Mouse (Mus musculus) forebrain, postnatal 0 days (tissue): ENCODE results near the gene Scarb1. TPM values are rescaled to one million over a fixed set of nuclear protein-coding genes. Genes with fewer than 3 reads are reported as not detected.
A peak's percentile ranks its signal among the peaks of the same experiment; 100 is the strongest.

Source experiments
- ATAC-seq: fragments of 200-750 bp; cut with Nextera tagmentation; 2 replicates; pipeline ENCODE4 v1.8.0; 2017; ENCODE audit warnings: mild to moderate bottlenecking, moderate library complexity
- DNase-seq: peaks from one replicate; pipeline ENCODE4 v3.0.0-alpha.2; 2015
- H3K27ac ChIP-seq: fragments of 300-500 bp; sonication (generic); 2 replicates; pipeline ENCODE4 v1.5.1; 2014; ENCODE audit warnings: low read depth, mild to moderate bottlenecking, antibody characterized with exemption, low read length, moderate library complexity, mixed read lengths
- H3K27me3 ChIP-seq: fragments of 300-500 bp; sonication (generic); 2 replicates; pipeline ENCODE4 v1.6.1; 2014; ENCODE audit warnings: mild to moderate bottlenecking, low read length, mixed read lengths; ENCODE audit not compliant: insufficient read depth
- H3K36me3 ChIP-seq: fragments of 300-500 bp; sonication (generic); 2 replicates; pipeline ENCODE4 v1.6.1; 2014; ENCODE audit warnings: mild to moderate bottlenecking, moderate library complexity; ENCODE audit not compliant: insufficient read depth
- H3K4me1 ChIP-seq: fragments of 300-500 bp; sonication (generic); 2 replicates; pipeline ENCODE4 v1.6.1; 2014; ENCODE audit warnings: antibody characterized with exemption; ENCODE audit not compliant: insufficient read depth
- H3K4me2 ChIP-seq: fragments of 300-500 bp; sonication (generic); 2 replicates; pipeline ENCODE4 v1.6.1; 2014; ENCODE audit warnings: low read depth, mild to moderate bottlenecking, moderate library complexity
- H3K4me3 ChIP-seq: fragments of 300-500 bp; sonication (generic); 2 replicates; pipeline ENCODE4 v1.5.1; 2014; ENCODE audit warnings: low read depth, low read length, mixed read lengths
- H3K9ac ChIP-seq: fragments of 300-500 bp; sonication (generic); 2 replicates; pipeline ENCODE4 v1.6.1; 2014; ENCODE audit warnings: mild to moderate bottlenecking
- H3K9me3 ChIP-seq: fragments of 300-500 bp; sonication (generic); 2 replicates; pipeline ENCODE4 v1.6.1; 2016; ENCODE audit warnings: low read length
- CTCF ChIP-seq: sonication (generic); IDR thresholded peaks from 2 replicates; pipeline ENCODE4 v1.5.1; 2016; ENCODE audit warnings: antibody characterized with exemption, control low read depth, low read depth
- WGBS: fragments of 180-500 bp; shearing (Covaris S2); extraction: QIAGEN DNeasy Blood & Tissue Kit; methylation state at CpG from one replicate; pipeline ENCODE4 v1.1.7; 2014; 5-methylcytosine and 5-hydroxymethylcytosine counted together
- polyA plus RNA-seq: library from polyadenylated mRNA; unstranded; fragments of >200 nt; fragmentation: Nextera tagmentation; extraction: Ambion mirVana; gene quantifications from 2 replicates; pipeline ENCODE4 v1.2.1, GENCODE M21; 2015
- total RNA-seq: library from RNA; depleted of rRNA; stranded (reverse); fragments of >200 nt; gene quantifications from 2 replicates; pipeline ENCODE4 v1.2.3, GENCODE M21; 2014

Scarb1 gene
- total and polyA plus RNA-seq, 2 experiments from 2014 or later: 52.7 to 55.9 TPM

- no peaks in the 10 kb centered on the region for H3K27me3 ChIP-seq
- peaks cover 29% of the 10 kb centered on the region for H3K36me3 ChIP-seq
- DNase-seq (no peak), ATAC-seq (no peak)
- no peak overlapping the region for H3K9ac ChIP-seq
- no peak overlapping the region for H3K27ac ChIP-seq
- H3K4me2 ChIP-seq: no peak overlapping the region
- TF ChIP-seq CTCF: no peak
- no peak overlapping the region for H3K4me3 ChIP-seq
- H3K9me3 ChIP-seq: no peaks in the 10 kb centered on the region
- no peaks in the 10 kb centered on the region for H3K4me1 ChIP-seq
- WGBS: 91% methylated on average over 10 of the region's 10 CpGs
Measured at GRCm38 (mm10) chr5:125291387-125291786, 49.5 kb downstream of the Scarb1 start.

GRCm38 (mm10) chr5:125287053-125287655 is 53.7 kb downstream of the Scarb1 start:
- ATAC-seq (no peak), DNase-seq (no peak)
- Histone ChIP-seq H3K36me3 (peaks cover 22% of the 10 kb centered on the region), H3K27ac (no peak overlapping the region), H3K9me3 (no peaks in the 10 kb centered on the region), H3K27me3 (no peaks in the 10 kb centered on the region), H3K4me3 (no peak overlapping the region), H3K4me2 (no peak overlapping the region), H3K9ac (no peak overlapping the region), H3K4me1 (no peaks in the 10 kb centered on the region)
- 97% methylated on average over 9 of the region's 9 CpGs for WGBS
- TF ChIP-seq CTCF: no peak

GRCm38 (mm10) chr5:125286090-125286489 is 54.8 kb downstream of the Scarb1 start:
- Histone ChIP-seq H3K36me3 (peaks cover 18% of the 10 kb centered on the region), H3K4me3 (no peak overlapping the region), H3K27me3 (no peaks in the 10 kb centered on the region), H3K9ac (no peak overlapping the region), H3K27ac (no peak overlapping the region), H3K4me2 (no peak overlapping the region), H3K9me3 (no peaks in the 10 kb centered on the region), H3K4me1 (no peaks in the 10 kb centered on the region)
- DNase-seq: no peak
- ATAC-seq: no peak
- no peak for TF ChIP-seq CTCF
- WGBS: 92% methylated on average over 11 of the region's 11 CpGs

- Histone ChIP-seq H3K4me3 (peak overlapping the region; percentile 31), H3K9ac (peak overlapping the region; percentile 29), H3K9me3 (no peaks in the 10 kb centered on the region), H3K27ac (no peak overlapping the region), H3K27me3 (no peaks in the 10 kb centered on the region), H3K4me1 (no peaks in the 10 kb centered on the region), H3K36me3 (peaks cover 14% of the 10 kb centered on the region), H3K4me2 (peak overlapping the region; percentile 51)
- WGBS: 16% methylated on average over 35 of the region's 35 CpGs
- peak; percentile 88 for ATAC-seq
- peak; percentile 87 for DNase-seq
- no peak for TF ChIP-seq CTCF
Measured at GRCm38 (mm10) chr5:125283748-125284640, 56.9 kb downstream of the Scarb1 start.

GRCm38 (mm10) chr5:125279216-125279615 is 61.7 kb downstream of the Scarb1 start:
- H3K9me3 ChIP-seq: no peaks in the 10 kb centered on the region
- H3K4me2 ChIP-seq: no peak overlapping the region
- no peaks in the 10 kb centered on the region for H3K27me3 ChIP-seq
- H3K4me1 ChIP-seq: no peaks in the 10 kb centered on the region
- no peak overlapping the region for H3K9ac ChIP-seq
- no peak for DNase-seq
- WGBS: 50% methylated on average over 7 of the region's 7 CpGs
- no peak for ATAC-seq
- H3K27ac ChIP-seq: no peak overlapping the region
- TF ChIP-seq CTCF: no peak
- H3K4me3 ChIP-seq: no peak overlapping the region
- peaks cover 10% of the 10 kb centered on the region for H3K36me3 ChIP-seq

GRCm38 (mm10) chr5:125278314-125278713 is 62.6 kb downstream of the Scarb1 start:
- no peak for ATAC-seq
- no peak for DNase-seq
- Histone ChIP-seq H3K9ac (no peak overlapping the region), H3K36me3 (peaks cover 10% of the 10 kb centered on the region), H3K9me3 (no peaks in the 10 kb centered on the region), H3K27ac (no peak overlapping the region), H3K27me3 (no peaks in the 10 kb centered on the region), H3K4me3 (no peak overlapping the region), H3K4me2 (no peak overlapping the region), H3K4me1 (no peaks in the 10 kb centered on the region)
- 27% methylated on average over 6 of the region's 6 CpGs for WGBS
- TF ChIP-seq CTCF: peak; percentile 70

- no peak for TF ChIP-seq CTCF
Measured at GRCm38 (mm10) chr5:125277313-125277712, 63.6 kb downstream of the Scarb1 start.

More at GRCm38 (mm10) chr5:125277313-125277712, 63.6 kb downstream of the Scarb1 start:
- peaks cover 10% of the 10 kb centered on the region for H3K36me3 ChIP-seq
- ATAC-seq (no peak), DNase-seq (no peak)
- no peak overlapping the region for H3K27ac ChIP-seq
- H3K27me3 ChIP-seq: no peaks in the 10 kb centered on the region
- WGBS: 87% methylated on average over 6 of the region's 6 CpGs
- H3K4me2 ChIP-seq: no peak overlapping the region
- H3K9ac ChIP-seq: no peak overlapping the region
- H3K4me3 ChIP-seq: no peak overlapping the region
- H3K9me3 ChIP-seq: no peaks in the 10 kb centered on the region
- H3K4me1 ChIP-seq: no peaks in the 10 kb centered on the region
